Mouse (Mus musculus) liver (tissue): ENCODE results near the gene Hes1.

Experiments
- DNase-seq: peaks from one replicate; pipeline ENCODE4 v3.0.0-alpha.2; 2020; ENCODE audit warnings: mixed read lengths

Hes1 gene

GRCm38 (mm10) chr16:30052271-30052670, 11.9 kb upstream of the Hes1 start:
- no peak for DNase-seq

- DNase-seq: no peak
These were observed 11.2 kb upstream of the Hes1 start for GRCm38 (mm10) chr16:30052839-30053511.

DNA sequence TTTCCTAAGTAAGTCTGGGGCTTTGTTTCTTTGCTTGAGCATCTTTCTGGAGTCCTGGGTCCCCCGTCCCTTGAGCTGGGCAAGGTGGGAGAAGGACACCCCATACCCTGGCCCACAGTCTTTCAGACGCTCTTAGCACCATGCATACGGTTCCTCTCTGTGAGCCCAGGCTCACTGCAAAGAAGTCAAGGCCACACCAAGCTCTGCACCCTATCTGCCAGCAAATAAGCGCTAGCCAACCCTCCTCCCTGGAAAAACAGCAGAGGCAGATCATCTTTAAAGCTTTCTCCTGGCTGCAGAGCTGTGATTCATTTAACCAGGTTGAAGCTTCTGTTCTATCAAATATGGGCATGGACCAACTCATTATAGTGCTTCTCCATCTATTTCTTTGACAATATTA, 9.6 kb upstream of the Hes1 start:
- no peak for DNase-seq

- DNase-seq: no peak
These were observed 8.8 kb upstream of the Hes1 start for GRCm38 (mm10) chr16:30055361-30055889.

DNA sequence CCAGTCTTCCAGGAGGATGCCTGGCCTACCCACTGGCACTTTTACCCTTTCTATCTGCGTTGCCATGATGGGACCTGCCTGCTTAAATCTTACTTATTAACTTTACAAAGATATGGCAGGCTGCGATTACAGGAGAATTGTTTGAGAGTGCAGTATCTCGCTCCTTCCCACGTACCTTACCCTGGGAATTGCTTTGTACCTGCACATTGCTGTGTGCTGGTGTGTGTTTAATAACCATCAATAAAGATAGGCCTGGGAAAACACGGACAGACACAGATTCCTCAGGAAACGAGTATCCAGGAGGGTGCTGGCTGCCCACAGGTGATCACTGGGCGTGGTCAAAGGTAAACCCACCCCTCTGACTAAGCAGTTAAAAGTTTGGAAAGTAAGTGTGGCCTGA, 8.3 kb upstream of the Hes1 start:
- no peak for DNase-seq

- no peak for DNase-seq
These were observed 7.3 kb upstream of the Hes1 start for GRCm38 (mm10) chr16:30056906-30057305.

DNA sequence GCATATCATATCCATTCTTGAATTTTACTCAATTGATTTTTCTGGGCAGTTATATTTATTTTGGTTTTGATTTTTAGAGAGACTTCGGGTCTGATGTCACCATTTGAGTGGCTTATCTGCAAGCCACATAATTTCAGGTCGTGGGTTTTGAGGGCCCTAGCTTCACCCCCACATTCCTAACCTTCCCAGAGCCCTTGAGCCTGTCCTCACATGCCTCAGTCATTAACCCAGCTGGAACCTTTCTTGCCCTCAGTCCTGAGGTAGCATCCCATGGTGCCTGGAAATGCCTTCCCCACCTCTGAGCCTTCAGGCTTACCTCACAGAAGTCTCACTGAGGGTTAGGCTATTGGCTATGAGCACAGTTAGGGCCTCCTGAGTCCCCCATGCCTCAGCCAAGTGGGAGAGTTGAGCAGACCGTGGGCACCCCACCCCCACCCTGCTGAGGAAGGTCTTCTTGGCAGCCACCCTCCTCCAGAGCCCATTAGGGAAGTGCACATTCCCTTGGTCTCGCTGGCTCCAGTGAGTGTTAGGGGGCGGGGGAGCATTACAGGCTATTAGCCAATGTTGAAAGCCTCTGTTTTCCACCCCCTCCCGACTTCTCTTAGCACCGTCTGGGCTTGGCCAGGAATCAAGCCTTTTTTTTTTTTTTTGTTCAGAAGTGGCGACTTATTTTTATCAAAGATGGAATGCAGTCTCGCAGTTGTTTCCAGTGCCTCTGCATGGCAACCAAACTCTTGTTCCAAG, 5.0 kb upstream of the Hes1 start:
- peak; percentile 55 for DNase-seq

DNA sequence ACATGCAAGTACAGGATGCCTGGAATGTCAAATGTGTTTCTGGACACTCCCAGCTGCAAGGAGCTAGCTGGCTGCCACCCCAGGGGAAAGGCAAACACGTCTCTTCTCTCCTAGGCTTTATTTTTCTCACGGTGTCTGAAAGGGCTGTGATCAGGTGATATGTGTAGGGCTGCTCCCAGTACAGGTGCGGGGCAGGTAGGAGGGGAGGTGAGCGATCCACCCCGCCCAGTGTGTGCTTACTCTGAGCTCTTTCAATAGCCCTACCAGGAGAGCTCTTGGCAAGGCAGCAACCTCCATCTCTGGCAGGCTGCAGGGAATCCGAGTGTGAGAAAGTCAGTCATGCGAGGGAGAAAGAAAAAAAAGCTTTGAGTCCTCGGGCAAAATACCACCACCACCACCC, 3.8 kb upstream of the Hes1 start:
- DNase-seq: no peak

GRCm38 (mm10) chr16:30062242-30063030, 1.7 kb upstream of the Hes1 start:
- DNase-seq: no peak

GRCm38 (mm10) chr16:30063121-30063881, 883 bp upstream of the Hes1 start:
- DNase-seq: peak; percentile 62

DNA sequence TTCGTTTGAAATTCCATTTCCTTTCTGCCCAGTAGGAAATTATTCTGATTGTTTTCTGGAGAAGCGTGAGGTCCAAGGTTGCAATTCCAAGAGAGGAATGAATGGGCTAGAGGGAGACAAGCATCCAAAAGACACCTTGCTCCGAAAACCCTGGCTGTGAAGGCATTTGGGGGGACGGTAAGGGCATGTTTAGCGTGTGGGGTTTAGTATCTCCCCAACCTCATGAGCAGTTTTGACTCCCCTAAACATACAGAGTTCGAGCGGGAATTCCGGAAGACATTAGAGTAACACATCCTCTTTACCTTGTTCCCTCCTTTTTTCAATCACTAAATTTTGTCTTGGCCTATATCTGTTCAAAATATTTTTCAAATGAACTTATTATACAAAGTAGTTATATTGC, 429 bp downstream of the Hes1 start:
- DNase-seq: no peak

DNA sequence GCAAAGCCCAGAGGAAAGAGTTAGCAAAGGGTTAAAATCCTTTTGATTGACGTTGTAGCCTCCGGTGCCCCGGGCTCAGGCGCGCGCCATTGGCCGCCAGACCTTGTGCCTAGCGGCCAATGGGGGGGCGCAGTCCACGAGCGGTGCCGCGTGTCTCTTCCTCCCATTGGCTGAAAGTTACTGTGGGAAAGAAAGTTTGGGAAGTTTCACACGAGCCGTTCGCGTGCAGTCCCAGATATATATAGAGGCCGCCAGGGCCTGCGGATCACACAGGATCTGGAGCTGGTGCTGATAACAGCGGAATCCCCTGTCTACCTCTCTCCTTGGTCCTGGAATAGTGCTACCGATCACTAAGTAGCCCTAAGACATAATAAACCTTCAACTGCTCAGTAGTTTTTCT, 893 bp downstream of the Hes1 start:
- DNase-seq: peak; percentile 84

DNA sequence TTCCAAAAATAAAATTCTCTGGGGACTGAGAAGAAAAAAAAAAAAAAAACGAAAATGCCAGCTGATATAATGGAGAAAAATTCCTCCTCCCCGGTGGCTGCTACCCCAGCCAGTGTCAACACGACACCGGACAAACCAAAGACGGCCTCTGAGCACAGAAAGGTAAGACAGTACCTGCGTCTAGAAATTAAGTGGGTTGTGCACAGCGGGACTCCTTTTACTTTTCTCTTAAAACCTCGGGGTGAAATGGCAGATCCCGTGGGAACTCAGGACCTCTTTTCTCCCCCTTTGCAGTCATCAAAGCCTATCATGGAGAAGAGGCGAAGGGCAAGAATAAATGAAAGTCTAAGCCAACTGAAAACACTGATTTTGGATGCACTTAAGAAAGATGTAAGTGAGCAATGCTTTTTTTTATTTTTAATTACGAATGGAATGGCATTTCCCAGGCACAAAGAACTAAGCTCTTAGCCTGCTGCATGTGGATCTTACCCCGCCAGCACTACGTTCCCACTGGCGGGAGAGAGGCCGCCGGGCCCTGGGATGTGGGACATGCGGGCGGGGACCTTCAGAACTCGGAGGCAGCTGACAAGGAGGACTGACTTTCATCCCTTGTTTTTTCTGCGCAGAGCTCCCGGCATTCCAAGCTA, 1.5 kb downstream of the Hes1 start:
- no peak for DNase-seq

DNA sequence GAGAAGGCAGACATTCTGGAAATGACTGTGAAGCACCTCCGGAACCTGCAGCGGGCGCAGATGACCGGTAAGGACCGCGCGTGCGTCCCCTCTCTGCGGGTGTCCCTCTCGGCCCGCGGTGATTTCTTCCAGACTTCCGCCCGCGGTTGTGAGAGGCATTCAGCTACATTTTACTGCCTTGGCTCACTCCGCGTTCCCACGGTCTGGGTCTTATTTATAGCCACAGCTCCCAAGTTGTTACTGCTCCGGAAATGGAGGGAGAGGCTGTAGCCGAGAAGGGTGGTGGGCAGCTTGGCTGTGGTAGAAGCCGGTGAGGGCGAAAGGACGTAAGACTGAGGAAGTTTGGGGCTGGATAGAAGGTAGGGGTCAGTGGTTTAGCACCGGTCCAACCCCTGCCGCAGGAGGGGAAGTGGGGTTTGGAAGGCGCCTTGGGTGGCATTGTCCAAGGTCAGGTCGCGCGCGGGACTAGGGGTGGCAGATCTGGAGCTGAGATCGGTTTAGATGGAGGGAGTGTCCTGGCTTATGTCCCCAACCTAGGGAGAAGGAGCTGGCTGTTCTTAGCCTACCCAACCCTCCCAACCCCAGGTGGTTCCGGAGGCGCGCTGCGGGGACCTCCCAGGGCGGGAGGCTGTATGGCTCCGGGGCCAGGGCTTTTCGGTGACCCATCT, 2.1 kb downstream of the Hes1 start:
- DNase-seq: no peak

DNA sequence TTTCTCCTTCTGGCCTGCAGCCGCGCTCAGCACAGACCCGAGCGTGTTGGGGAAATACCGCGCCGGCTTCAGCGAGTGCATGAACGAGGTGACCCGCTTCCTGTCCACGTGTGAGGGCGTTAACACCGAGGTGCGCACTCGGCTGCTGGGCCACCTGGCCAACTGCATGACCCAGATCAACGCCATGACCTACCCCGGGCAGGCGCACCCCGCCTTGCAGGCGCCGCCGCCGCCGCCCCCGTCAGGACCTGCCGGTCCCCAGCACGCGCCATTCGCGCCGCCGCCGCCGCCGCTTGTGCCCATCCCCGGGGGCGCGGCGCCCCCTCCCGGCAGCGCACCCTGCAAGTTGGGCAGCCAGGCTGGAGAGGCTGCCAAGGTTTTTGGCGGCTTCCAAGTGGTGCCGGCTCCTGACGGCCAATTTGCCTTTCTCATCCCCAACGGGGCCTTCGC, 2.7 kb downstream of the Hes1 start:
- peak; percentile 75 for DNase-seq

- DNase-seq: peak; percentile 47
These were observed 4.1 kb downstream of the Hes1 start for GRCm38 (mm10) chr16:30068041-30069020.

- no peak for DNase-seq
These were observed 5.4 kb downstream of the Hes1 start for GRCm38 (mm10) chr16:30069580-30069949.

DNA sequence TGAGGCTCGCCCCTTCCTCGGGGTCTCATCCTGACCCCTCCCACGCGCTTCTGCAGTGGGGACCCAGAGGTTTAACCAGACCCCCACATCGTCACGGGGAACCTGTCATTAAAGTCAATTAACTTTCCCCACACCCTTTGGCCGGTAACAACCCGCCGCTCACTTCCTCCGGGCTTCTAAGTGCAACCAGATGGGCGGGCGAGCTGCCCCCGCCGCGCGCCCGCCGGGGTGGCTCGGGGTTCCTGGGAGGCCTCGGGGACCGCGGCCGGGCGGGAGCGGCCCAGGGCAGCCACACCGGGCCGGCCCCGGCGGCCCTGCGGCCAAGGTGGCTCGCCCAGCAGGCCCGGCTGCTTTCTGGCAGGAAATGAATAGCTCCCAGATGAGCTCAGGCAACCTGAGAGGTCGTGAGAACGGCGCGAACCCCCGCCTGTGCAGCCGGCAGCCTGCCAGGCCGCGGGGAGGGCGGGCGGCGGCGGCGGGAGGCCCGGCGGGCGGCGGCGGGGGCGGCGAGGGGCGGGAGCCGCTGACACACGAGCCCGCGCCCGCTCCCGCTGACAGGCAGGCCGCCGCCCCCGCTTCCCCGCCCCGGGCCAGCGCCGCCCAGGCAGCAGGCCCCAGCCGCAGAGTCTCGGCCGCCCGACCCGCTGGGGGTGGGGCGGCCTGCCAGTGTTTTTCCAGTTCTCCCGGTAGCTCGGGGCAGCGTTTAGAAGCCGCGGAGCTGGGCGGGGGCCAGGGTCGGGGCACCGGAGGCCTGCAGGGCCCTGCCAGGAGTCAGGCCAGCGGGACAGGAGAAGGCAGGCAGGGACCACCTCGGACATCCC, 6.0 kb downstream of the Hes1 start:
- peak; percentile 83 for DNase-seq

GRCm38 (mm10) chr16:30070771-30071191, 6.6 kb downstream of the Hes1 start:
- no peak for DNase-seq
